Mouse (Mus musculus) thymus, adult 2 months (tissue): ENCODE data around the gene Phldb3. TPM values are rescaled to one million over a fixed set of nuclear protein-coding genes. Genes with fewer than 3 reads are reported as not detected.

ENCODE experiments used
- DNase-seq: peaks from one replicate; pipeline ENCODE4 v3.0.0; 2021
- H3K27ac ChIP-seq: fragments of 200-500 bp; 2 replicates; pipeline ENCODE4 v1.5.1; 2012; ENCODE audit warnings: low read length, control low read depth; ENCODE audit not compliant: control insufficient read depth, insufficient read depth
- H3K27me3 ChIP-seq: fragments of 200-500 bp; 2 replicates; pipeline ENCODE4 v1.6.1; 2012; ENCODE audit warnings: mild to moderate bottlenecking, low read length, moderate library complexity, mixed read lengths; ENCODE audit not compliant: control insufficient read depth, insufficient read depth
- H3K36me3 ChIP-seq: fragments of 200-500 bp; 2 replicates; pipeline ENCODE4 v1.6.1; 2012; ENCODE audit warnings: mild to moderate bottlenecking, low read length, moderate library complexity; ENCODE audit not compliant: control insufficient read depth, insufficient read depth
- H3K4me1 ChIP-seq: fragments of 200-500 bp; replicated peaks from 2 replicates; pipeline ENCODE4 v1.6.1; 2012; ENCODE audit warnings: low read length; ENCODE audit not compliant: control insufficient read depth, insufficient read depth
- H3K4me3 ChIP-seq: fragments of 200-500 bp; 2 replicates; pipeline ENCODE4 v1.5.1; 2012; ENCODE audit warnings: mild to moderate bottlenecking, low read length, control low read depth, moderate library complexity; ENCODE audit not compliant: control insufficient read depth, insufficient read depth
- CTCF ChIP-seq: fragments of 200-500 bp; IDR thresholded peaks from 2 replicates; pipeline ENCODE4 v1.5.1; 2012; ENCODE audit warnings: mild to moderate bottlenecking, control low read depth, low read length, moderate library complexity, borderline replicate concordance; ENCODE audit not compliant: control insufficient read depth, poor library complexity, insufficient read depth; ENCODE audit errors: extremely low read depth
- POLR2A ChIP-seq: fragments of 200-500 bp; IDR thresholded peaks from 2 replicates; pipeline ENCODE4 v1.6.1; 2012; ENCODE audit warnings: mild to moderate bottlenecking, low read length, control low read depth, moderate library complexity; ENCODE audit not compliant: control insufficient read depth, poor library complexity, insufficient read depth; ENCODE audit errors: extremely low read depth
- WGBS: fragments of 180-500 bp; shearing (Covaris S2); methylation state at CpG from one replicate; pipeline ENCODE4 v1.1.7; 2018; 5-methylcytosine and 5-hydroxymethylcytosine counted together
- polyA plus RNA-seq: library from polyadenylated mRNA; depleted of rRNA; stranded (reverse); fragments of >200 nt; gene quantifications from 2 replicates; pipeline ENCODE4 v1.2.3, GENCODE M21; 2012

The Phldb3 gene
- polyA plus RNA-seq, 1 experiment: 10.7 TPM

DNA sequence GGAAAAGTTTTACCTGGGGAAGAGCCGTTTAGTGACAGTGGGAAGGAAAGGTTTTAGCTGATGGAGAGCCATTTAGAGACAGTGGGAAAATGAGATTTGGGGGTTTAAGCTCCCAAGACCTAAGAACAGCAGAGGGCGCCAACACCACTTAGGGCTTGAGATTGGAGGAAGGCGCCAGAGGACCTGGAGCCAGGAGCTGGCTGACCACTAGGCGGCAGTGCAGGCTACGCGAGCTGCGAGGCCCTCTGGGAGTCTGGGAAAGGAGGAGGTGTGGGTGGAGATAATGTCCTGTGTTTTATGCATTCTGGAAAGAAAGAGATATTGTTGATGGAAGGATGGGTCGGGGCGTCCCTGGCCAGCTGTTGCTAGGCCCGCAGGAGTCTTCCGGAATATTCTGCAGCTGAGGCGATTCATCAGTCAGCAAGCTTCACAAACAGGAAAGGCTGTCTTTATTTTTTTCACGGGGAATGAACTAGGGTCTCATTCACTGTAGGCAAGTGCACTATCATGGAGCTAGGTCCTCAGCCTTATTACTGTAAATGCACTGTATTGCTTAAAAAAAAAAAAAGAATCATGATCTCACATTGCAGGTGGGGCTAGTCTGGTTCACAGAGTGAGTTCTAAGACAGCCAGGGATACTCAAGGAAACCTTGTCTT, 9.5 kb upstream of the Phldb3 start:
- H3K4me1 ChIP-seq: no peaks in the 10 kb centered on the region; the same call in 1 of the 2 replicates
- H3K27ac ChIP-seq: no peak overlapping the region
- DNase-seq: peak; percentile 94
- no peak overlapping the region for H3K4me3 ChIP-seq
- H3K27me3 ChIP-seq: no peaks in the 10 kb centered on the region
- WGBS: 6% methylated on average over 13 of the region's 13 CpGs
- TF ChIP-seq CTCF (peak; percentile 100), POLR2A (no peak)
- H3K36me3 ChIP-seq: no peaks in the 10 kb centered on the region

DNA sequence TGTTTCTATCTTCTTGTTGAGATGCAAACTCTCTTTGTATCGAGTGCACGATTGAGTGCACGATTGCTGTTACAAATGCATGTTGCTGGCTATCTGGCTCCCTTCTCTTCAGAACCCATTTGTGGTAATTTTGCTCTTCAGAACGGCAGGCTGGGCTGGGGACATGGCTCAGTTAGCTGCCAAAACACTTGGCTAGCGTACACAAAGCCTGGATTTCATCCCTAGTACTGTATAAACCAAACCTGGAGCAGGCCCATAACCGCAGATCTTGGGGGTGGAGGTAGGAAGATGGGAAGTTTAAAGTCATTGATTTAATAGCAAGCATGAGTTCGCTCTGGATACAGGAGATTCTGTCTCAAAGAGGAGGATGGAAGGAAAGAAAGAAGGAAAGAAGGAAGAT, 5.0 kb upstream of the Phldb3 start:
- DNase-seq: no peak
- TF ChIP-seq CTCF (no peak), POLR2A (no peak)
- H3K36me3 ChIP-seq: no peaks in the 10 kb centered on the region
- H3K27ac ChIP-seq: no peak overlapping the region
- H3K4me3 ChIP-seq: no peak overlapping the region
- no peaks in the 10 kb centered on the region for H3K27me3 ChIP-seq
- H3K4me1 ChIP-seq: peaks cover 24% of the 10 kb centered on the region
- WGBS: 97% methylated on average over 7 of the region's 7 CpGs

DNA sequence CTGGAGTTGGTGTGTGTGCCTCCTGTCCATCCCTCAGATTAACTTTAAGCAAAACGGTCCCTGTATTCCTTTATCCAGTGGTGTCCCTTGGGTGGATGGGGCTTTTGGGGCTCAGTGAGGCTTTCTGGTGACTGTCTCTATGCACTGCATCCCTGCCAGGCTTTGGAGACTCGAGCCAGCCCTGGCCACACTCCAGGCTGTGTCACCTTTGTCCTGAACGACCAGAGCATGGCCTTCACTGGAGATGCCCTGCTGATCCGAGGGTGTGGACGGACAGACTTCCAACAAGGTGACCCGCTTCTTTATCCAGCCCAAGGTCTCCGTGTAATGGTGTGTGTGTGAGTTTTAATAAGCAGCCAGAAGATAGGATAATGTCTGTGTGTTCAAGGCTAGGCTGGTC, 4.5 kb upstream of the Phldb3 start:
- DNase-seq: no peak
- no peak for TF ChIP-seq CTCF
- no peak for TF ChIP-seq POLR2A

DNA sequence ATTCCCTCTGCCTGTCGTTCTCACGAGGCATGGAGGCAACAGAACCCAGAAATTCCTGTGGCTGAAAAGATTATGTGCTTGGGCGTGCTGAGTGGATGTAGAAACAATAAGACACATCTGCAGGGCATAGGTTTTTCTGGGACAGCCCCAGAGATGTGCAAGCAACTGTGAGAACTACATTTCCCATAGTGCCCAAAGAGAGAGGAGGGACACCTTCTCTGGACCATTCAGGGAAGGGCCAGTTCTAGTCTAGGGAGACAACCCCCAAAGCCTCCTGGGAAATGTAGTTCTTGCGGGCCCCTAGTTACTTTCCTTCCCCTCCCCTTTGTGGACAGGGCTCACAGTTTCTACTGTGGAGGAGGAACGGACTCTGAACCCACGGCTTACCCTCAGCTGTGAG, 2.5 kb upstream of the Phldb3 start:
- DNase-seq: peak; percentile 85

More for the DNA sequence above, 4.5 kb upstream of the Phldb3 start:
- Histone ChIP-seq H3K36me3 (no peaks in the 10 kb centered on the region), H3K4me3 (no peak overlapping the region), H3K27me3 (no peaks in the 10 kb centered on the region), H3K4me1 (peaks cover 27% of the 10 kb centered on the region), H3K27ac (no peak overlapping the region)
- 96% methylated on average over 7 of the region's 7 CpGs for WGBS

DNA sequence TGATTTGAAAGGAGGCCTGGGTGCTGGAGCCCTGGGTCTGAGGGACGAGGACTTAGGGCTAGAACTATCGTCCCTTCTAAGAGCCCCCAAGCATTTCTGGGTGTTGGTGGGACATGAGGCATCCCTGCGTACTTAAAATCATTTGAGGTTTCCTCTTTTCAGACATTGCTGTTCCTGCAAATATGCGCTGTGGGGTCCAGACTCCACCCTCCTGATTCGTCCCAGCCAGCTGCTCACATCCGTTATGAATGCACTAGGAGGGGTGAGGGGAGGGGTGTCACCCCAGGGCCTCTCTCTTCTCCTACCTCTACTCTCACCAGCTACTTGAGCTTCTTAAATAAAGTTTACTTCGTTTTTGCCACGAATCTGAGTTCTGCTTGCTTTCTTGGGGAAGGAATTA, 2.0 kb upstream of the Phldb3 start:
- peak; percentile 19; the same call in 1 of the 2 replicates for TF ChIP-seq POLR2A
- no peak for TF ChIP-seq CTCF
- DNase-seq: peak; percentile 73
- H3K27me3 ChIP-seq: no peaks in the 10 kb centered on the region
- peak overlapping the region; percentile 87 for H3K27ac ChIP-seq
- H3K36me3 ChIP-seq: no peaks in the 10 kb centered on the region
- 8% methylated on average over 8 of the region's 8 CpGs for WGBS
- H3K4me1 ChIP-seq: peaks cover 40% of the 10 kb centered on the region
- H3K4me3 ChIP-seq: peak overlapping the region; percentile 51

More for the DNA sequence above, 2.5 kb upstream of the Phldb3 start:
- Histone ChIP-seq H3K36me3 (no peaks in the 10 kb centered on the region), H3K27me3 (no peaks in the 10 kb centered on the region), H3K4me3 (peak overlapping the region; percentile 51), H3K4me1 (peaks cover 40% of the 10 kb centered on the region), H3K27ac (peak overlapping the region; percentile 87)
- TF ChIP-seq POLR2A: no peak
- no peak for TF ChIP-seq CTCF
- WGBS: 38% methylated on average over 6 of the region's 6 CpGs

DNA sequence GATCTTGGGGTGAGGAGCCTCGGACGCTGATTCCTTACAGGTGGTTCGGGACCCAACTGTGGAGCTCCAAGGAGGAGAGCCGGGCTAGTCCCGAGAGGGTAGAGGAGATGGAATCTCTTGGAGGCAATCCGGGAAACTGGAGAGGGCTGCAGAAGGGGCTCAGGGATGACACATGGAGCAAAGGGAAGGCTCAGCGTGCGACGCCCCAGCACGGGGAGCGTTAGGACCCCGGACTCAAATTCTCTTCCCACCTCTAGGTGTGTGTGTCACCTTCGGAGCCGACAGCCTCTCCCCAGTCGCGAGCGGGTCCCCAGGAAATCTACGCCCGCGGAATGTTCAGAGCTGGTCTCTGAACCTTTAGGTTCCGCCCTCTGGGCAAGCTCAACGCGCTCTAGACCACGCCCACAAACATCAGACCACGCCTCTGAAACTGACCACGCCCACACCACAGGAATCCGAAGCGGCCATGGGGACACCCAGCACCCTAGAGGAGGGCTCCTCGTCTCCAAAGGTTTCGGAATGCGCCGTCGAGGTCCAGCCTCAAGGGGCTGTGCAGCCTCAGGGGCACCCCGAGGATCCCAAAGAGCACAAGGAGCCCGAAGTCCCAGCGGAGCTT, 424 bp downstream of the Phldb3 start:
- Histone ChIP-seq H3K4me1 (peaks cover 40% of the 10 kb centered on the region), H3K27ac (peak overlapping the region; percentile 71), H3K36me3 (no peaks in the 10 kb centered on the region), H3K27me3 (no peaks in the 10 kb centered on the region), H3K4me3 (peak overlapping the region; percentile 62)
- DNase-seq: peak; percentile 97
- TF ChIP-seq CTCF (no peak), POLR2A (peak; percentile 73; the same call in 1 of the 2 replicates)
- 0% methylated on average over 36 of the region's 36 CpGs for WGBS

DNA sequence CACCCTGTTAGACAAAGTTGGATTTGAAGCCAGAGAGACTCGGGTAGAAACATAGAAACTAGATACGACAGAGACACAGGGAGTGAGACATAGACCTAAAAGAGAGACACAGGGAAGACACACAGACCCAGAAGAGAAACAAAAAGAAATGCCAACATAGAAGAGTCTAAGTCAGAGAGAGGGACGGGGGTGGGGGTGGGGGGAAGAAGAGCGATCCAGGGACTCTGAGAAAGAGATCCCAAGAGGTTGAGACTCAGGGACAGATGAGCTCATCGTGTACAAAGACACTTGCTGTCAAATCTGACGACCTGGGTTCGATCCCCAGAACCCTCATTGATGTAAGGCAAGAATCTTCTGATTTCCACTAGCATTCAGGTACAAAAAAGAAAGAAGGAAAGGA, 1.1 kb downstream of the Phldb3 start:
- H3K4me1 ChIP-seq: peaks cover 46% of the 10 kb centered on the region
- no peaks in the 10 kb centered on the region for H3K27me3 ChIP-seq
- peak overlapping the region; percentile 62 for H3K4me3 ChIP-seq
- H3K36me3 ChIP-seq: no peaks in the 10 kb centered on the region
- 14% methylated on average over 7 of the region's 7 CpGs for WGBS
- no peak for TF ChIP-seq CTCF
- no peak for TF ChIP-seq POLR2A
- no peak overlapping the region for H3K27ac ChIP-seq
- DNase-seq: no peak
